Mouse (Mus musculus) cerebellum, adult 9-10 months (tissue): ENCODE results near the gene Bbx.

Experiments
- DNase-seq: peaks from one replicate; pipeline ENCODE4 v3.0.0; 2022

Bbx gene

GRCm38 (mm10) chr16:50309411-50310042 lies 122.7 kb downstream of the Bbx start:
- peak; percentile 75 for DNase-seq

GRCm38 (mm10) chr16:50308256-50308655 lies 123.9 kb downstream of the Bbx start:
- DNase-seq, result no peak

- peak; percentile 31 for DNase-seq
Measured at GRCm38 (mm10) chr16:50307231-50307630, 125.0 kb downstream of the Bbx start.

- peak; percentile 24 for DNase-seq
Measured at GRCm38 (mm10) chr16:50306727-50307126, 125.5 kb downstream of the Bbx start.

- DNase-seq, result no peak
Measured at GRCm38 (mm10) chr16:50305156-50305555, 127.0 kb downstream of the Bbx start.

- no peak for DNase-seq
Measured at GRCm38 (mm10) chr16:50302566-50302965, 129.6 kb downstream of the Bbx start.

GRCm38 (mm10) chr16:50298743-50299443 lies 133.3 kb downstream of the Bbx start:
- no peak for DNase-seq

GRCm38 (mm10) chr16:50293502-50294228 lies 138.5 kb downstream of the Bbx start:
- DNase-seq, result no peak

GRCm38 (mm10) chr16:50292834-50293233 lies 139.4 kb downstream of the Bbx start:
- no peak for DNase-seq

- no peak for DNase-seq
Measured at GRCm38 (mm10) chr16:50289764-50290163, 142.4 kb downstream of the Bbx start.

GRCm38 (mm10) chr16:50272813-50273212 lies 159.4 kb downstream of the Bbx start:
- no peak for DNase-seq

GRCm38 (mm10) chr16:50262647-50263046 lies 169.5 kb downstream of the Bbx start:
- DNase-seq, result no peak

GRCm38 (mm10) chr16:50262209-50262608 lies 170.0 kb downstream of the Bbx start:
- DNase-seq, result no peak

GRCm38 (mm10) chr16:50261741-50262140 lies 170.4 kb downstream of the Bbx start:
- DNase-seq, result no peak

GRCm38 (mm10) chr16:50254522-50255159 lies 177.5 kb downstream of the Bbx start:
- peak; percentile 54 for DNase-seq

GRCm38 (mm10) chr16:50251417-50251975 lies 180.7 kb downstream of the Bbx start:
- DNase-seq, result no peak

- no peak for DNase-seq
Measured at GRCm38 (mm10) chr16:50250469-50250868, 181.7 kb downstream of the Bbx start.

- DNase-seq, result no peak
Measured at GRCm38 (mm10) chr16:50249036-50249435, 183.2 kb downstream of the Bbx start.

GRCm38 (mm10) chr16:50242444-50242843 lies 189.7 kb downstream of the Bbx start:
- DNase-seq, result no peak

GRCm38 (mm10) chr16:50241604-50242003 lies 190.6 kb downstream of the Bbx start:
- DNase-seq, result no peak

GRCm38 (mm10) chr16:50235231-50235630 lies 197.0 kb downstream of the Bbx start:
- no peak for DNase-seq

- DNase-seq, result no peak
Measured at GRCm38 (mm10) chr16:50230624-50231023, 201.6 kb downstream of the Bbx start.

GRCm38 (mm10) chr16:50228833-50229232 lies 203.4 kb downstream of the Bbx start:
- DNase-seq, result no peak
